16 mouse cellular contexts compared by ENCODE assay signal in the genomic region with DNA sequence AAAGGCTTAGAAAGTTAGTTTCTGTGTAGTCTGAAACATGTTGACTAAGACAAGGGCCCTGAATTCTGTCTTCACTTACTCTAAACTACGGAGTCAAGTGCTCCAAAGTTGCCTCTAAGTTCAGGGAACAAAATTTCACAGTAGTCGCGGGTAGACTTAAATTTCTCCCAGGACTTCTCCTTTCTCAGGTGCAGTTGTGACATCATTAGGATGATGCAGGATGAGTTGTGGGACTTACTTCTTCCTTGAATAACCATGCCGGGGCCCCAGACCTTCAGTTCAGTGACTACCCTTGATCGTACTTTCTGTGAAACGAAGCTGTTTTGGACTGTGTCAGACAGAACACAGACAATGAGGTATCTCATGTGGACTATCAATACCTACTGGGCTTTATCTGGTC.
"Had no signal": no experiment of that assay in that cellular context is flagged by ENCODE, and none has a peak within 500 bp of the region (broad histone marks: within the 10 kb centered on the region; RNA-seq: fewer than 3 reads in every experiment).

No protein-coding gene starts in this region.

- DNase-seq: lung, adult 2 months; lung, postnatal 4 days; right cerebral cortex, postnatal 14 days; thymus, adult 2 months; thymus, postnatal 25 days; thymus, postnatal 4 days had no signal

- ATAC-seq: lung, postnatal 0 days; midbrain, embryonic 13.5 days; midbrain, embryonic 15.5 days had no signal

- H3K4me2 ChIP-seq: lung, embryonic 15.5 days; midbrain, embryonic 11.5 days; midbrain, embryonic 13.5 days; midbrain, embryonic 15.5 days; neural tube, embryonic 13.5 days; neural tube, embryonic 15.5 days; stomach, embryonic 15.5 days had no signal

- H3K27ac ChIP-seq: lung, embryonic 15.5 days; midbrain, embryonic 13.5 days; midbrain, embryonic 15.5 days; neural tube, embryonic 13.5 days; neural tube, embryonic 15.5 days; stomach, embryonic 15.5 days; stomach, postnatal 0 days had no signal

- H3K4me3 ChIP-seq: lung, embryonic 15.5 days; megakaryocyte, embryonic 14.5 days; midbrain, embryonic 13.5 days; midbrain, embryonic 15.5 days; neural tube, embryonic 13.5 days; neural tube, embryonic 15.5 days; stomach, embryonic 15.5 days had no signal

- H3K9me3 ChIP-seq: lung, embryonic 15.5 days; megakaryocyte, embryonic 14.5 days; midbrain, embryonic 13.5 days; midbrain, embryonic 15.5 days; neural tube, embryonic 13.5 days; neural tube, embryonic 15.5 days; stomach, embryonic 15.5 days had no signal

- H3K9ac ChIP-seq: lung, embryonic 15.5 days; midbrain, embryonic 13.5 days; midbrain, embryonic 15.5 days; neural tube, embryonic 13.5 days; neural tube, embryonic 15.5 days; stomach, embryonic 15.5 days had no signal

- H3K4me1 ChIP-seq: megakaryocyte, embryonic 14.5 days had no signal

- H3K27me3 ChIP-seq: lung, embryonic 15.5 days; midbrain, embryonic 13.5 days; midbrain, embryonic 15.5 days; neural tube, embryonic 13.5 days; neural tube, embryonic 15.5 days; stomach, embryonic 15.5 days had no signal

- H3K36me3 ChIP-seq: lung, embryonic 15.5 days; midbrain, embryonic 13.5 days; midbrain, embryonic 15.5 days; neural tube, embryonic 13.5 days; neural tube, embryonic 15.5 days; stomach, embryonic 15.5 days had no signal
